Mouse (Mus musculus): ENCODE measurements at regions not wholly inside any gene's neighbourhood (a gene's known extent, or its start where the extent isn't known, plus 50 kb on each side); places are given as distances from the start of the nearest gene placed in this dataset.

GRCm38 (mm10) chr14:114981120-114981519 lies 110.9 kb upstream of the Gpc5 start:
- Histone ChIP-seq H3K36me3 (ENCODE audit: control insufficient read depth, insufficient read depth, low read length) (no peaks in the 10 kb centered on the region), H3K4me3 (ENCODE audit: low read length) (no peak overlapping the region), H3K4me2 (ENCODE audit: low read depth, low read length) (no peak overlapping the region), H3K9ac (ENCODE audit: low read length) (no peak overlapping the region), H3K9me3 (ENCODE audit: control insufficient read depth, low read length) (no peaks in the 10 kb centered on the region), H3K27me3 (ENCODE audit: control insufficient read depth, insufficient read depth, low read depth, low read length) (no peaks in the 10 kb centered on the region), H3K27ac (ENCODE audit: low read length) (no peak overlapping the region), H3K4me1 (replicated peaks; ENCODE audit: control insufficient read depth, insufficient read depth, low read length) (no peaks in the 10 kb centered on the region)
- no peak for ATAC-seq (ENCODE audit: low read depth)
- WGBS = 55% methylated on average over 3 of the region's 3 CpGs

GRCm38 (mm10) chr14:115003223-115003622 lies 88.8 kb upstream of the Gpc5 start:
- H3K9me3 ChIP-seq (ENCODE audit: control insufficient read depth, low read length) = no peaks in the 10 kb centered on the region
- H3K4me2 ChIP-seq (ENCODE audit: low read depth, low read length) = no peak overlapping the region
- H3K36me3 ChIP-seq (ENCODE audit: control insufficient read depth, insufficient read depth, low read length) = no peaks in the 10 kb centered on the region
- WGBS = 61% methylated on average over 2 of the region's 2 CpGs
- ATAC-seq (ENCODE audit: low read depth) = no peak
- H3K27me3 ChIP-seq (ENCODE audit: control insufficient read depth, insufficient read depth, low read depth, low read length) = no peaks in the 10 kb centered on the region
- no peak overlapping the region for H3K9ac ChIP-seq (ENCODE audit: low read length)
- no peak overlapping the region for H3K4me3 ChIP-seq (ENCODE audit: low read length)
- no peak overlapping the region for H3K27ac ChIP-seq (ENCODE audit: low read length)
- peaks cover 4% of the 10 kb centered on the region for H3K4me1 ChIP-seq (replicated peaks; ENCODE audit: control insufficient read depth, insufficient read depth, low read length)

GRCm38 (mm10) chr14:115004733-115005405 lies 87.1 kb upstream of the Gpc5 start:
- H3K36me3 ChIP-seq (ENCODE audit: control insufficient read depth, insufficient read depth, low read length) = no peaks in the 10 kb centered on the region
- 36% methylated on average over 6 of the region's 6 CpGs for WGBS
- H3K9ac ChIP-seq (ENCODE audit: low read length) = no peak overlapping the region
- no peaks in the 10 kb centered on the region for H3K9me3 ChIP-seq (ENCODE audit: control insufficient read depth, low read length)
- no peaks in the 10 kb centered on the region for H3K27me3 ChIP-seq (ENCODE audit: control insufficient read depth, insufficient read depth, low read depth, low read length)
- H3K4me3 ChIP-seq (ENCODE audit: low read length) = no peak overlapping the region
- H3K4me1 ChIP-seq (replicated peaks; ENCODE audit: control insufficient read depth, insufficient read depth, low read length) = peaks cover 4% of the 10 kb centered on the region
- ATAC-seq (ENCODE audit: low read depth) = peak; percentile 91
- H3K4me2 ChIP-seq (ENCODE audit: low read depth, low read length) = no peak overlapping the region
- no peak overlapping the region for H3K27ac ChIP-seq (ENCODE audit: low read length)

- Histone ChIP-seq H3K36me3 (ENCODE audit: control insufficient read depth, insufficient read depth, low read length) (no peaks in the 10 kb centered on the region), H3K4me2 (ENCODE audit: low read depth, low read length) (no peak overlapping the region), H3K27ac (ENCODE audit: low read length) (no peak overlapping the region), H3K4me3 (ENCODE audit: low read length) (no peak overlapping the region), H3K9ac (ENCODE audit: low read length) (no peak overlapping the region), H3K27me3 (ENCODE audit: control insufficient read depth, insufficient read depth, low read depth, low read length) (no peaks in the 10 kb centered on the region), H3K4me1 (replicated peaks; ENCODE audit: control insufficient read depth, insufficient read depth, low read length) (no peaks in the 10 kb centered on the region), H3K9me3 (ENCODE audit: control insufficient read depth, low read length) (no peaks in the 10 kb centered on the region)
- WGBS = 77% methylated on average over 3 of the region's 3 CpGs
- ATAC-seq (ENCODE audit: low read depth) = no peak
These were observed 81.1 kb upstream of the Gpc5 start for GRCm38 (mm10) chr14:115010877-115011276.

GRCm38 (mm10) chr14:115015299-115015698 lies 76.7 kb upstream of the Gpc5 start:
- no peaks in the 10 kb centered on the region for H3K27me3 ChIP-seq (ENCODE audit: control insufficient read depth, insufficient read depth, low read depth, low read length)
- no peaks in the 10 kb centered on the region for H3K36me3 ChIP-seq (ENCODE audit: control insufficient read depth, insufficient read depth, low read length)
- H3K4me3 ChIP-seq (ENCODE audit: low read length) = no peak overlapping the region
- no peak for ATAC-seq (ENCODE audit: low read depth)
- no peak overlapping the region for H3K9ac ChIP-seq (ENCODE audit: low read length)
- H3K27ac ChIP-seq (ENCODE audit: low read length) = no peak overlapping the region
- 36% methylated on average over 5 of the region's 5 CpGs for WGBS
- no peaks in the 10 kb centered on the region for H3K9me3 ChIP-seq (ENCODE audit: control insufficient read depth, low read length)
- no peak overlapping the region for H3K4me2 ChIP-seq (ENCODE audit: low read depth, low read length)
- H3K4me1 ChIP-seq (replicated peaks; ENCODE audit: control insufficient read depth, insufficient read depth, low read length) = 0 out of 2 replicates have a peak, but pooled peaks cover 3% of the 10 kb centered on the region

GRCm38 (mm10) chr14:115017410-115018153 lies 74.4 kb upstream of the Gpc5 start:
- Histone ChIP-seq H3K27me3 (ENCODE audit: control insufficient read depth, insufficient read depth, low read depth, low read length) (no peaks in the 10 kb centered on the region), H3K27ac (ENCODE audit: low read length) (no peak overlapping the region), H3K4me3 (ENCODE audit: low read length) (peak overlapping the region; percentile 48), H3K9ac (ENCODE audit: low read length) (peak overlapping the region; percentile 58), H3K4me2 (ENCODE audit: low read depth, low read length) (peak overlapping the region; percentile 65), H3K9me3 (ENCODE audit: control insufficient read depth, low read length) (no peaks in the 10 kb centered on the region), H3K36me3 (ENCODE audit: control insufficient read depth, insufficient read depth, low read length) (no peaks in the 10 kb centered on the region), H3K4me1 (replicated peaks; ENCODE audit: control insufficient read depth, insufficient read depth, low read length) (0 out of 2 replicates have a peak, but pooled peaks cover 3% of the 10 kb centered on the region)
- ATAC-seq (ENCODE audit: low read depth) = peak; percentile 92
- 12% methylated on average over 22 of the region's 22 CpGs for WGBS

- no peak overlapping the region for H3K4me2 ChIP-seq (ENCODE audit: low read depth, low read length)
- no peak overlapping the region for H3K9ac ChIP-seq (ENCODE audit: low read length)
- WGBS = 82% methylated on average over 7 of the region's 7 CpGs
- H3K27ac ChIP-seq (ENCODE audit: low read length) = no peak overlapping the region
- no peaks in the 10 kb centered on the region for H3K36me3 ChIP-seq (ENCODE audit: control insufficient read depth, insufficient read depth, low read length)
- H3K4me3 ChIP-seq (ENCODE audit: low read length) = no peak overlapping the region
- no peaks in the 10 kb centered on the region for H3K27me3 ChIP-seq (ENCODE audit: control insufficient read depth, insufficient read depth, low read depth, low read length)
- no peaks in the 10 kb centered on the region for H3K9me3 ChIP-seq (ENCODE audit: control insufficient read depth, low read length)
- H3K4me1 ChIP-seq (replicated peaks; ENCODE audit: control insufficient read depth, insufficient read depth, low read length) = no peaks in the 10 kb centered on the region; the same call in 1 of the 2 replicates
- no peak for ATAC-seq (ENCODE audit: low read depth)
These were observed 64.0 kb upstream of the Gpc5 start for GRCm38 (mm10) chr14:115028011-115028410.

- Histone ChIP-seq H3K9me3 (ENCODE audit: control insufficient read depth, low read length) (no peaks in the 10 kb centered on the region), H3K27me3 (ENCODE audit: control insufficient read depth, insufficient read depth, low read depth, low read length) (no peaks in the 10 kb centered on the region), H3K36me3 (ENCODE audit: control insufficient read depth, insufficient read depth, low read length) (no peaks in the 10 kb centered on the region), H3K9ac (ENCODE audit: low read length) (no peak overlapping the region), H3K27ac (ENCODE audit: low read length) (no peak overlapping the region), H3K4me2 (ENCODE audit: low read depth, low read length) (no peak overlapping the region), H3K4me1 (replicated peaks; ENCODE audit: control insufficient read depth, insufficient read depth, low read length) (no peaks in the 10 kb centered on the region; the same call in 1 of the 2 replicates), H3K4me3 (ENCODE audit: low read length) (no peak overlapping the region)
- no peak for ATAC-seq (ENCODE audit: low read depth)
- 32% methylated on average over 4 of the region's 4 CpGs for WGBS
These were observed 60.3 kb upstream of the Gpc5 start for GRCm38 (mm10) chr14:115031734-115032133.

GRCm38 (mm10) chr14:115033375-115033969 lies 58.5 kb upstream of the Gpc5 start:
- H3K4me2 ChIP-seq (ENCODE audit: low read depth, low read length) = no peak overlapping the region
- H3K27ac ChIP-seq (ENCODE audit: low read length) = no peak overlapping the region
- H3K36me3 ChIP-seq (ENCODE audit: control insufficient read depth, insufficient read depth, low read length) = no peaks in the 10 kb centered on the region
- H3K4me1 ChIP-seq (replicated peaks; ENCODE audit: control insufficient read depth, insufficient read depth, low read length) = no peaks in the 10 kb centered on the region; the same call in 1 of the 2 replicates
- WGBS = 74% methylated on average over 5 of the region's 5 CpGs
- no peak overlapping the region for H3K9ac ChIP-seq (ENCODE audit: low read length)
- H3K9me3 ChIP-seq (ENCODE audit: control insufficient read depth, low read length) = no peaks in the 10 kb centered on the region
- ATAC-seq (ENCODE audit: low read depth) = no peak
- H3K4me3 ChIP-seq (ENCODE audit: low read length) = no peak overlapping the region
- peaks cover 5% of the 10 kb centered on the region for H3K27me3 ChIP-seq (ENCODE audit: control insufficient read depth, insufficient read depth, low read depth, low read length)
